Mouse (Mus musculus) midbrain, embryonic 16.5 days (tissue): ENCODE measurements around the gene Pde10a. TPM values are rescaled to one million over a fixed set of nuclear protein-coding genes. Genes with fewer than 3 reads are reported as not detected.

Experiments
- ATAC-seq: fragments of 200-750 bp; cut with Nextera tagmentation; 2 replicates; pipeline ENCODE4 v1.8.0; 2017; ENCODE audit warnings: moderate TSS enrichment
- H3K27ac ChIP-seq: fragments of 300-500 bp; sonication (generic); 2 replicates; pipeline ENCODE4 v1.5.1; 2014; ENCODE audit warnings: mild to moderate bottlenecking, low read length, mixed read lengths
- H3K27me3 ChIP-seq: fragments of 300-500 bp; sonication (generic); 2 replicates; pipeline ENCODE4 v1.6.1; 2014; ENCODE audit warnings: low read depth, low read length, mixed read lengths; ENCODE audit not compliant: control insufficient read depth, insufficient read depth
- H3K36me3 ChIP-seq: fragments of 300-500 bp; sonication (generic); 2 replicates; pipeline ENCODE4 v1.6.1; 2014; ENCODE audit warnings: mild to moderate bottlenecking, low read length, moderate library complexity, mixed read lengths; ENCODE audit not compliant: control insufficient read depth, insufficient read depth
- H3K4me1 ChIP-seq: fragments of 300-500 bp; sonication (generic); 2 replicates; pipeline ENCODE4 v1.6.1; 2014; ENCODE audit warnings: mild to moderate bottlenecking, low read length, mixed read lengths; ENCODE audit not compliant: control insufficient read depth, insufficient read depth
- H3K4me2 ChIP-seq: fragments of 300-500 bp; sonication (generic); 2 replicates; pipeline ENCODE4 v1.6.1; 2014; ENCODE audit warnings: mild to moderate bottlenecking, low read length, mixed read lengths
- H3K4me3 ChIP-seq: fragments of 300-500 bp; sonication (generic); 2 replicates; pipeline ENCODE4 v1.5.1; 2014; ENCODE audit warnings: low read depth, mild to moderate bottlenecking, low read length, moderate library complexity, mixed read lengths
- H3K9ac ChIP-seq: fragments of 300-500 bp; sonication (generic); 2 replicates; pipeline ENCODE4 v1.6.1; 2014; ENCODE audit warnings: low read depth, low read length, mixed read lengths
- H3K9me3 ChIP-seq: fragments of 300-500 bp; sonication (generic); replicated peaks from 2 replicates; pipeline ENCODE4 v1.6.1; 2014; ENCODE audit warnings: mild to moderate bottlenecking, low read length, mixed read lengths; ENCODE audit not compliant: control insufficient read depth, poor library complexity, severe bottlenecking
- WGBS: fragments of 180-500 bp; shearing (Covaris S2); extraction: QIAGEN DNeasy Blood & Tissue Kit; methylation state at CpG from one replicate; pipeline ENCODE4 v1.1.7; 2014; 5-methylcytosine and 5-hydroxymethylcytosine counted together
- polyA plus RNA-seq: library from polyadenylated mRNA; unstranded; fragments of >200 nt; fragmentation: Nextera tagmentation; extraction: Ambion mirVana; gene quantifications from 2 replicates; pipeline ENCODE4 v1.2.1, GENCODE M21; 2015

Pde10a gene
- polyA plus RNA-seq, 1 experiment from 2014 or later = 14.3 TPM

DNA sequence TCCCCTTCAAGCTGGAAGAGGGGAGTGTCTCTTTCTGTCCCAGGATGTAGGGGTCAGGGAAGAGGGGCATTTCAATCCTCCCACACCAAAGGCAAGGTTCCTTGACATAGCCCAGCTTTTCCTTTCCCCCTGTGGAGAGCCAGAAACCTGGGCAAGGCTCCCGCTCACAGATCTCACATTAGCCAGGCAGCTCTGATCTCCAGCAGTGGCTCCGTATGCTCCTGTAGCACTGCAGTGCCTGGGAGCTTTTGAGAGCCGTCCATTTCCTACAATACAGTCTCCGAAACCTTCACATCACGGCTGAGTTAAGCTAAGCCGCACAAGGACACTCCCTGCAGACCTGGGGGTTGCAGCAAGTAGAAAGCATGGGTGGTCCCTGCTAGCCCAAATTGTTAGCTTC, 29.0 kb downstream of the Pde10a start:
- no peak overlapping the region for H3K27ac ChIP-seq
- no peaks in the 10 kb centered on the region for H3K4me1 ChIP-seq
- H3K9ac ChIP-seq = no peak overlapping the region
- no peak for ATAC-seq
- no peaks in the 10 kb centered on the region for H3K9me3 ChIP-seq
- WGBS = 79% methylated on average over 6 of the region's 6 CpGs
- no peaks in the 10 kb centered on the region for H3K27me3 ChIP-seq
- no peak overlapping the region for H3K4me2 ChIP-seq
- no peak overlapping the region for H3K4me3 ChIP-seq
- no peaks in the 10 kb centered on the region for H3K36me3 ChIP-seq

DNA sequence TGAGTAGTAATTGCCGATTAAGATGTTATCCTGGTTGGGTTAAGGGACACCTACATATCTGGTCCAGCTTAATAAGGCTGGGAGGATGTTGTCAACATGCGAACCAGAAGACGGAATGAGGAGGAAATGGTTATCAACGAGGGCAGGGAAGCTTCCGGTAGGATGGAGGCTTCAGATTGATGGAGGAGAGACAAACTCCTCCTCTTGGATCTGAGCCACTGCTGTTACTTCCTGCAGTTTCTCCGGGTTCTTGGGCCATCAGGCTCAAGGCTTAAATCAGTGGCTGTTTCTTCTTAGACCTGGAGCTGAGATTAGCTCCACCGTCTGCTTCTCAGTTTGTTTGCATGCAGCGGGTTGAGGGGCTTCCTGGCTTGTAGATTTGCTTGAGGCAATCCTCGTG, 30.6 kb downstream of the Pde10a start:
- H3K9me3 ChIP-seq = no peaks in the 10 kb centered on the region

DNA sequence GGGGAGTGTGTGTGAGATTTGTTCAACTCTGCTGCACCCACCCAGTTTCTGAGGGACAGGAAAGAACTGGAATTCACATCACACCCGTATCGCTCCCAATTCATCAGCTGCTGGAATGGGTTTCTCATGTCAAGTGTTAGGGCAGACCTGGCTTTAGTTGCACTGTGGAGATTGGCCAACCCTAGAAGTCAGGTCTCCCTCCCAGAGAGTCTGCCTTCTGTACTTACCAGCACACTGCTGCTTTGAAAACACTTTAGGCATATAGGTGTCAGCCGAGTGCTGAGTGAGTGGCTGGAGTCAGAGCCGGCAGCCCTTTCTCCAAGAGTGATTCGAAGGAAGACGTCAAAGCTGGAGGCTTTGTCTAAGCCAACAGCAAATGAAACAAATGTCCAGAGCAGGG, 31.1 kb downstream of the Pde10a start:
- Histone ChIP-seq H3K4me2 (no peak overlapping the region), H3K27ac (no peak overlapping the region), H3K9me3 (no peaks in the 10 kb centered on the region), H3K4me3 (no peak overlapping the region), H3K36me3 (no peaks in the 10 kb centered on the region), H3K27me3 (no peaks in the 10 kb centered on the region), H3K9ac (no peak overlapping the region), H3K4me1 (no peaks in the 10 kb centered on the region)
- WGBS = 77% methylated on average over 6 of the region's 6 CpGs
- no peak for ATAC-seq

More for the DNA sequence above, 30.6 kb downstream of the Pde10a start:
- no peaks in the 10 kb centered on the region for H3K4me1 ChIP-seq
- no peaks in the 10 kb centered on the region for H3K36me3 ChIP-seq
- no peak for ATAC-seq
- no peak overlapping the region for H3K4me2 ChIP-seq
- H3K9ac ChIP-seq = no peak overlapping the region
- 85% methylated on average over 9 of the region's 9 CpGs for WGBS
- H3K27me3 ChIP-seq = no peaks in the 10 kb centered on the region
- no peak overlapping the region for H3K27ac ChIP-seq
- no peak overlapping the region for H3K4me3 ChIP-seq

DNA sequence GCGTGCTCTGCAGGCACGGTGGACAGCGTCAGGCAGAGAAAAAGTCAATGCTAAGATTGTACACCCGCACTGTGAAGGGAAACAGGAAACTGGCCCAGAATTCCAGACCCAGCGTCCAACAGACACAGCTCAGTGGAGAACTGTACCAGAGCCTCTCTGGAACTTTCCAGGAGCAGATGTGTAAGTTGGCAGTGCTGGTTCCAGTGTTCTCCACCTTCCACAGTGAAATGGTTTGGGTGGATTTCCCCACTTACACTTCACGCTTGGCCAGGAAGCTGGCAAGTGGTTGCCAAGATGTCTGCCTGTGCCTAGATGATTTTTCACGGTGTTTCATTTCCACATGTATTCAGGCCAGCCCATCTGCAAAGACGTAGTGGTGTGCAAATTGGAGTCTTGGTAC, 32.8 kb downstream of the Pde10a start:
- Histone ChIP-seq H3K4me2 (no peak overlapping the region), H3K27ac (no peak overlapping the region), H3K36me3 (no peaks in the 10 kb centered on the region), H3K27me3 (no peaks in the 10 kb centered on the region), H3K4me3 (no peak overlapping the region), H3K4me1 (no peaks in the 10 kb centered on the region), H3K9me3 (no peaks in the 10 kb centered on the region), H3K9ac (no peak overlapping the region)
- WGBS = 88% methylated on average over 8 of the region's 8 CpGs
- ATAC-seq = no peak

DNA sequence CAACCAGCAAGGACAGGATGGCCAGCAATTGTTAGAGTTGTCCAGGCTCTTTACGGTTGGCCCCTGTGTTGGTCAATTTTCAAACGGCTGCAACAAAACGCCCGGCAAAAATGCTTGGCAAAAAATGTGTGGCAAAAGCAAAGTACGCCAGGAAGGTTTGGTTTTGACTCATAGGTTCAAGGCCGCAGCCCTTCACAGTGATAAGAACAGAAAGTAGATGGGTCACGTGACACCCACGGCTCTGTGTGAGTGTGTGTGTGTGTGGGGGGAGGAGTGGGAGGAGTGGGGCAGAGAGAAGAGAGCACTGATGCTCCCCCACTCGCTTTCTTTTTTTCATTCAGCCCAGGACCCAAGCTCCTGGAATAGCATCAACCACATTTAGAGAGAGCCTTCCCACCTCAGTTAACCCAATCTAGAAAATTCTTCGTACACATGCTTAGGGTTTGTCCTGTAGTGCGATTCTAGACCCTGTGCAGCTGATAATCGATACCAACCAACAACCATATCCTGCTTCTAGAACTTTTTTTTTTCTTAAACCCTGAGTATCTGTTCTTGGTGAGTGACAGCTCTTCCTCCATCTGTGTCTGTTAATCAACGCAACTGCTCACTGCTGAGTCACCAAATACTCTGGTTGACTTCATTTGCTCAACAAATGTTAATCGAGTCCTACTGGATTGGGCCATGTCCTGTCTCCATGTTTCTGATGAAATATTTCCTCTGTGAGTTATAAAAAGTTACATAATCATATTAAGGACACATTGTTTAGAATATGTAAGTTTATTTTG, 37.1 kb downstream of the Pde10a start:
- H3K4me3 ChIP-seq = no peak overlapping the region
- H3K9me3 ChIP-seq = no peaks in the 10 kb centered on the region
- no peak for ATAC-seq
- no peak overlapping the region for H3K4me2 ChIP-seq
- no peaks in the 10 kb centered on the region for H3K27me3 ChIP-seq
- no peak overlapping the region for H3K27ac ChIP-seq
- no peaks in the 10 kb centered on the region for H3K36me3 ChIP-seq
- H3K4me1 ChIP-seq = no peaks in the 10 kb centered on the region
- WGBS = 61% methylated on average over 14 of the region's 14 CpGs
- no peak overlapping the region for H3K9ac ChIP-seq

DNA sequence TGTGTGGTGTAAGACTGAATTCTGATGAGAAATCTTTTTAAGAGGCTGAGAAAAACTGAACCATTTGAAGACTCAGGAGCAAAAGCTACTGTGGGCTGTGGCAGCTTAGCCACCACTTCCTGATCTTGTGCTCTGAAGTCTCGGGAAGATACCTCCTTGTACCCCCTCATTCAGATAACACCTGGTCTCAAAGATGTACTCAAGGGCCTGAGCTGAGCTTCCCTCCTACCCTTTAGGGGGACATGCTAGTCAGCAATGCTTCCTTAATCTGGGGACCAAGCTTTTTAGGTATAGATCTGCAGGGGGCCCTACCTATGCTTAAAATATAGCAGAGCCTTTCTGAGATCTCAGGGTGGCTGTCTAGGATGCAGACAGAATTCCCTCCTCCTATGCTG, 37.7 kb downstream of the Pde10a start:
- H3K4me3 ChIP-seq = no peak overlapping the region
- H3K27me3 ChIP-seq = no peaks in the 10 kb centered on the region
- H3K4me2 ChIP-seq = no peak overlapping the region
- H3K9ac ChIP-seq = no peak overlapping the region
- ATAC-seq = no peak
- WGBS = 80% methylated on average over 1 of the region's 1 CpGs
- no peaks in the 10 kb centered on the region for H3K36me3 ChIP-seq
- H3K27ac ChIP-seq = no peak overlapping the region
- no peaks in the 10 kb centered on the region for H3K9me3 ChIP-seq
- no peaks in the 10 kb centered on the region for H3K4me1 ChIP-seq

DNA sequence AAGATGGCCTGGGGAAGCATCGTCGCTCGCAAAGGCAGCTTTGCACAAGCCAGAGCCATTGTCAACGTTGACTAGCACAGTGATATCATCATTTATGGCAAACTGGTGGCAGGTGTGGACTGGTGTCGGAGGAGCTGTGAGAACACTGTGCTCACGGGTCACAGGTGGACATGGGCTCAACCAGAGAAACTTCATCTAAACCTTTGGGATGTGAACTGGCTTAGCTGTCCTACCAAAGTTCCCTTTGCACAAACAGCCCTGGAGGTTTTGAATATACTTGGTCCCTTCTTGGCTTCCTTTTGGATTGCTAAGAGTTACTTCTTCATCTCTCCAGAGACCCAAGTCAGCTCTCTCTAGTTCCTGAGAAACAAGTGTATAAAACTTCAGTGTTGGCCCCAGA, 41.7 kb downstream of the Pde10a start, which contains the start of gene Gm17087:
Gene Gm17087 (minus strand): TSS at position 101 of the 400 bp plus-strand sequence.
- Histone ChIP-seq H3K4me3 (no peak within 1 kb of the TSS), H3K27ac (no peak within 1 kb of the TSS), H3K4me2 (no peak within 1 kb of the TSS), H3K4me1 (no peaks in the 10 kb centered on the region), H3K36me3 (no peaks in the 10 kb centered on the region), H3K27me3 (no peaks in the 10 kb centered on the region), H3K9ac (no peak within 1 kb of the TSS), H3K9me3 (no peaks in the 10 kb centered on the region)
- no peak for ATAC-seq
- 91% methylated on average over 6 of the region's 6 CpGs for WGBS

DNA sequence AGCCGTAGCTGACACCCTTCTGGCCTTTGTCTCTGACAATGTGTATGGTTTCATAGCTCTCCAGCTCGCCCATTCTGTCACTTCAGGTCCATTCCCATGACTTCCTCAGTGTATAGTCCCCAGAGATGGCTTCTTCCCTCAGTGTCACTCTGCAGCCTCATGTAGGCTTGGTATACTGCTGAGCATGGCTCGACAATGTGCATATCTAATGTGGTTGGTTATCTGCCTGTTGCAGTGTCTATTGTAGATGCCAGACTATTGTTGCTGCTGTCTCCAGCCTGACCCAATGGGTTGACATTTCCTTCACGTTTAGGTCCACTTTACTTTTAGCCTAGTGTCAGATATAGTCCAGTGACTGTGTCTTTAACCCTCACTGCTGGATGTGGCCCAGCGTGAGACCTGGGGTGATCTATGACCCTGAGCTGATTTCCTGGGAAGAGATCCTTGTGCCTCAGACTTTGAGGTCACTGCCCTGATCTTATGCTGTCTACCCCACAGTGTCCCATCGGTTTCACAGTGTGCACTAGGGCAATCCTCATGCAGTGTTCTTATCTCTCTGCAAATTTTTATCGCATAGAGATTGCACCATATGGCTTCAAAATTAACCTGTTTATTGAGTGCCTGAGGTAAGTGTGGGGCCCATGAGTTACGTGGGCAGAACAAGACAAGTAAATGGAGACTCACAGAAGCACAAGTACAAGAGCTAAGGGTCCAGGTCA, 48.5 kb downstream of the Pde10a start:
- no peak for ATAC-seq
- H3K27ac ChIP-seq = no peak overlapping the region
- WGBS = 79% methylated on average over 8 of the region's 8 CpGs
- no peak overlapping the region for H3K4me3 ChIP-seq
- no peaks in the 10 kb centered on the region for H3K4me1 ChIP-seq
- no peaks in the 10 kb centered on the region for H3K36me3 ChIP-seq
- no peak overlapping the region for H3K9ac ChIP-seq
- no peaks in the 10 kb centered on the region for H3K9me3 ChIP-seq
- H3K4me2 ChIP-seq = no peak overlapping the region
- no peaks in the 10 kb centered on the region for H3K27me3 ChIP-seq

DNA sequence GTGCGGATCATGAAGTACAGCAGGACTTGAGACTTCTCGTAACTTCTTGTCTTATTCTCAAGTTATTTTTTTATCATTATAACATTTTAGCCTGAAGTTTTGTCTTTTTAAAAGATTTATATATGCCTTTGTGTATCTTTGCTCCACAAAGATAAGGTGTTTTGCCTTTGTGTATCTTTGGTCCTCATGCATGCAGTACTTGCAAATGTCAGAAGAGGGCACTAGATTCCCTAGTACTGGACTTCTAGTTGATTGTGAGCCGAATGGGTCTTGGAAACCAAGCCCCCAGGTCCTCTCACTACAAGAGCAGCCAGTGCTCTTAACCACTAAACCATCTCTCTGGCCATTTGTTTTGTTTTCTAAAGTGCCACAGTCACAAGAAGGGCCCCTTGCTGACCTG, 55.2 kb downstream of the Pde10a start:
- Histone ChIP-seq H3K36me3 (no peaks in the 10 kb centered on the region), H3K4me2 (no peak overlapping the region), H3K9ac (no peak overlapping the region), H3K27ac (no peak overlapping the region), H3K27me3 (no peaks in the 10 kb centered on the region), H3K4me3 (no peak overlapping the region), H3K4me1 (peaks cover 2% of the 10 kb centered on the region; the same call in 1 of the 2 replicates), H3K9me3 (no peaks in the 10 kb centered on the region)
- no peak for ATAC-seq
- WGBS = 65% methylated on average over 3 of the region's 3 CpGs
